Mouse (Mus musculus) ovary, adult 18-20 months (tissue): ENCODE data around the gene Tex35.

Experiments
- DNase-seq: peaks from one replicate; pipeline ENCODE4 v3.0.0; 2022; ENCODE audit warnings: low spot score, mixed read lengths

Gene Tex35

DNA sequence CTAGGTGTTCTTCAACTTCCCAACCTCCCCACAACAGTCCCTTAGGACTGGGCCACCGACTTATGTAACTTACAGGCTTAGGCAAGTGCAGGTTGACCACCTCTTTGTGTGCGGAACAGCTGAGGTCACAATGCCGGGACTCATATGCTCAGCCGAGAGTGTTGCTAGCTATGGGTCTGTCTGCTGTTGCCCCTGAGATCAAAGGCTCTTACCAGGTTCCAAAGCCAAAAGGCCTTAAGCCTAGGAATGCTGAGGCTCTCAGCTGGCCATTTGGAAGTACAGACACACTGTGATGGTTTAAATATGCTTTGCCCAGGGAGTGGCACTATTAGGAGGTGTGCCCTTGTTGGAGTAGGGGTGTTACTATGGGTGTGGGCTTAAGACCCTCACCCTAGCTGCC is at the start of gene Tex35:
TSS of gene Tex35 (minus strand) at position 101 of the 400 bp plus-strand sequence.
- no peak for DNase-seq

DNA sequence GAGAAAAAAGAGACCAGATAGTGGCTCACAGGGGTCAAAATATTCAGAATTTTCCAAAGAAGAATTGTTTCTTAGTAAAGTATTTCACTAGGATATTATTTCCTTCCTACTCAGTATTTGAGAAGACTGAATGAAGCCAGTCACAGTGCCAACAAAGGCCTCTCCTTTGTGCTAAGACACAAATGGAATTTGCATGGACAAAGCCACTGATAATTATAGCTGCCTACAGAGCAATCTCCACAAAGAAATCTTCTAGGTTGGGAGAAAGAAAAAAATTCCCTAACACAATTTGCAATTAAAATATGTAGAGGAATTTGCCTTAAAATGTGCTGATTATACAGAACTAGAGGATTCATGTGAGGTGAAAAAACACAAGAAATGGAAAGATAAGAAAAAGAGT is 45.3 kb upstream of the Tex35 start:
- no peak for DNase-seq

DNA sequence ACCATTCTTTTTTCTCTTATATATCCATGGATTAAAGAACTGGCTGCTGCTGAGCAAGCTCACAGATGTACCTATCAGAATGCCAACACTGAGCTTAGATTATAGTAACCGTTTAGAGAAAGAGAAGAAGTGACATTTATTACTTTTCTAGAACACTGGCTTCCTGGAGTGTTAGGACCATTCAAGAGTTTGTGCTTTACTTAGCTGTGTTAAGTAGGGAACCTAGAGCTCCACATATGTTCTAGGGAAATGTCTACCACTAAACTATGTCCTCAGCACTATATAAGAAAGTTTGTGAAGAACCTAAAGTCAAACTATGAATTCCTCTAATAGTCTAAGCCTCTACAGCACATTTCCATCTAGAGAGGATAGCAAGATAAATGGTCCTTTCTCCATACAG is 41.6 kb upstream of the Tex35 start:
- no peak for DNase-seq

DNA sequence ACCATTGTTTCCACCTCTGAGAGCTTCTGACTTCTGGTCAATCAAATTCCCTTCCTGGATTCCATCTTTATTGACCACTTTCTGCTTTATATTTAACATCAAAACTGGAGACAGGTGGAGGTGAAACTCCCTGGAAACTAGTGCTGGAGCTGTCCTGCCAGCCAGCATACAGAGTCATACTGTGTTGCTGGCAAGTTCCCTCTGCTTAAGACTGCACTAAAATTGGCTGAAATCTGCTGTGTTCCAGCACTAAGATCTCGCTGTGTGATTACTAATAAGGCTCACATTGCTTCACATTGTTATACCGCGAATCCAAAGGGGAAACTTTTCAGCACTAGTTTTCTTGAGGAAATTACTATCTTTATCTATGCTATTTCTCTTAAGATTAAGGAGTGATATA is 36.1 kb upstream of the Tex35 start:
- DNase-seq, result no peak

DNA sequence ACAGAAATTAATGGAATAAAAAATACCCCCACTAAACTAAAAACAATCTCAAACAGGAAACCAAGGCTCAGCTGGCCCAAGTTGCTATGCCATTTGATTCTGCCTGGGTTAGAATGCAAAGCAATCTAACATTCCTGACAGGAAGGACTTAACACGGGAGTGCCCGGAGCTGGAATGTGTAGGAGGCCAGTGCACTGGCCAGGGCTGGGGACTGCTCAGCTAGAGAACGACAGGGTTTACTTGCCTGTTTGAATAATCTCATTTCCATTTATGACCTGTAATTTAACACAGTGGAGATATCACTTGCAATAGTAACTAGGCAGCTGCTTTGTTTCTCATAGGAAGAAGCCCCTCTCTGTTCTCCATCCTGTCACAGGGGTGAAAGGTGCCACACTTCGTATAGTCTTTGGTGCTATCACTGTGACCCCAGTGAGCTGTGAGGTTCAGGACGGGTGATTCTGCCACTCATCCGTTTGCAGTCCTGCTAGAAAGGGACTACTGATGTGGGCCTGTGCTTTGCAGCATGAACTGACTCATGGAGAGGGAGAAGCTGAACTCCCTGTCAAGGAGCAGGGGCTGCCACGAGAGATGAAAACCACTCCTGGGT is 34.9 kb upstream of the Tex35 start:
- DNase-seq, result peak; percentile 17

DNA sequence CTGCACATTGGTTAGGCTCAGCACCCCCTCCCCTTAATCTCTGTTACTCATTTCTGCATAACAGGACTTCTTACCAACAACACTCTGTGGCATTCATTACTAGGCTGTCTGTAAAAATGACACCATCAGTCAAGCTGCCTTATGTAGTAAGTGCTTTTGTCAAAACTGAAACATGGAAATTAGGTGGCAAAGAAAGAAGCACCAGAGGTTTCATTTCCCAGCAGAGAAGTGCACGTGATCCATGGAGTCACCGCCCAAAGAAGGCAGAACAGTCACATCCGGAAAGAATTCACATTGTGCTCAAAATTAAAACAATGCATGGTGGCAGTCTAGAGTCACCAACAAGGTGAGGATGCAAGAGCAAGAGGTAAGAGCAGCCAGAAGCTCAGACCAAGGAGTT is 32.5 kb upstream of the Tex35 start:
- DNase-seq, result no peak

DNA sequence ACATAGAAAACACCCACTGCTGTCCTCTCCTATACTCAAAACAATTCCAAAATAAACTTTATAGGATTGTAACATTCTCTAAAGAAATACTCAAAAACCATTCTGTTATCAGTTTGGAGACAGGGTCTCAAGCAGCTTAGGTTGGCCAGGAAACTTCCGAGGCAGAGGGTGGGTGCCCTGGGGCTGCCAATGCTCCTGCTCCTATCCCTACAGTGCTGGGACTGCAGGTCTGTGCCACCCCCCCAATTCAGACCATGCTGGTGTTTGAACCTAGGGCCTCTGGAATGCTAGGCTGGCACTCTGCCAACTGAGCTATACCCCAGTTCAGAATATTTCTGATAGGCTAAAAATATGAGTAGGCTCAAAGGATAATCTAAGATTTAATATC is 29.4 kb upstream of the Tex35 start:
- DNase-seq, result no peak

DNA sequence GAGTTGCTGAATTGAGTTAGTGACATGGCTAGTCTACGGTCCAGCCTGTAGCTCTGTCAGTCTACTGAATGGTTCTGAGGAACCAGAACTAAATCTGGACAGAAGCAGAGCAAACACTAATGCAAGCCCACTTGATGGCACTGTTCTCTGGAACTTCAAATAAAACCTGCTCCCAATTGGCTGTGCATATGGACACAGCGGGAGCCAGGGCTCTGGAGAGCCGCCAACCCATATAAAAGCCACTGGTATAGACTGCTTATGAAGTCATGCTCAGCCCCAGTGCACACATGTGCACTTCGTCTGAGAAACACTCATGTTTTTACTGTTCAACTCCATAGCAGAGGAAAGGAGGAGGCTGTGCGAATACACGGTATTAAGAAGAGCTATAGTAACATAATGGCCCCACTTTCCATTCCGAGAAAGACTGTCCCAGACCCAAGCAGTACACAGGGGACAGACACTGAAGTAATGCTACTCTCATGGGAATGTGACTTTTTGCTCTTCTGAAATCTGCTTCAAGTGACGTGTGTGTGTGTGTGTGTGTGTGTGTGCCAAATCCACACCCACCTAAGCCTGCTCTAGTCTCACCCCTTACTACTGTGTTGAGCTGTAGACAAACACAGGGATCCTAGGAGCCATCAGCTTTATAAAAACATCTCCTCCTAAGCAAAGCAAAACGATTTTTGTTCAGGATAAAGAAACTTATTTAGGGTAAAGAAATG is 28.8 kb upstream of the Tex35 start:
- no peak for DNase-seq

DNA sequence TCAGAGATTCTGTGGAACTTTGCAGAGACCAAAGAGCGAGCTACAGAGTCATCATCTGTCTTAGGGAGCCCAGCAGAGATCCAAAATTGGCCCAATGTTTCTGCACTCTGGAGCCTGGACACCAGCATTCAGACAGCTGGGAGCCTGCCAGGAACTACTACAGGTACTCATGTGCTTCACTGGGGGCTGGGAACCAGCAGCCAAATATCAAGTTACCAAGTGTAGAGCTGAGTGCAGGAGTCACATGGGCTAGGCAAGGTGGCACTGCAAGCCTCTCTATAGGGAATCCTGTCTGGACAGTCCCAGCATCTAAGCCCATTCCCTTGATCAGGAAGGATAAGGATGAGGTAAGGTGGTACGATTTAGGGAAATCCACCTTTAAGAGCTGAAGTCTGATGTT is 19.7 kb upstream of the Tex35 start:
- DNase-seq, result no peak

DNA sequence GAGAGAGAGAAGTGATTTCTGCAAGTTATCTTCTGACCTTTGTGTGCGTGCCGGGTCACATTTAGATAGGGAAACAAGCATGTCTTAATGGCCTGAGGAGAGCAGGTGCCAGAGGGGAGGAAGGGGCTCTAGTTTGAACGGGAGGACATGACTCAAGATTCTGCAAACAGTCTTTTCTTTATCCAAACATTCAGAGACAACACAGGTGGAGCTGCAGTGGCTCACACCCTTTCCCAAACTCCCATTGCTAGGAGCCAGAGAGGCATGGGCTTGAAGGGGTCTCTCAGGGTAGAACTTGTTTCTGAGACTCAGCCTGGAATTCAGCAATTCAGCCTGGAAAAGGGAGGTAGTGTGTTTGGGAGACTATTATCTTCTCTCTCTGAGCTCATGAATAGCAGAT is 15.4 kb upstream of the Tex35 start:
- DNase-seq, result no peak

DNA sequence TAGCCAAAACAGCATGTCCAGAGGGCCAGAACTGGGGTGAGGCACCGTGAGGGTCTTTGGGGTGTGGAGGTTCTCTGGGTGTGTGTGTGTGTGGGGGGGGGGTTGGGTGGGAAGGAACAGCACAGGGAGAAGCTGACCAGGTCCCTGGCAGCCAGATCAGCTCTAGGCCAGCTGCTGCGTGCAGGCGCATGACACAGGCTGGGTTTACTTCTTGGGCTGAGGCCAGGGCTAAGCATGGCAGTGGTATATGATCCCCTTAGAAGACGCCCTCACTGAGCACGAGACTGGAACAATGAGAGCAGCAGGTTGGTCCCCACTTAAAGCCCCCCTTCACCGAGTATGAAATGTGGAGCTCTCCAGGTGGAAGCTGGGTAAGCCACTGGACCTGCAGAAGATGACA is 10.7 kb upstream of the Tex35 start:
- no peak for DNase-seq

DNA sequence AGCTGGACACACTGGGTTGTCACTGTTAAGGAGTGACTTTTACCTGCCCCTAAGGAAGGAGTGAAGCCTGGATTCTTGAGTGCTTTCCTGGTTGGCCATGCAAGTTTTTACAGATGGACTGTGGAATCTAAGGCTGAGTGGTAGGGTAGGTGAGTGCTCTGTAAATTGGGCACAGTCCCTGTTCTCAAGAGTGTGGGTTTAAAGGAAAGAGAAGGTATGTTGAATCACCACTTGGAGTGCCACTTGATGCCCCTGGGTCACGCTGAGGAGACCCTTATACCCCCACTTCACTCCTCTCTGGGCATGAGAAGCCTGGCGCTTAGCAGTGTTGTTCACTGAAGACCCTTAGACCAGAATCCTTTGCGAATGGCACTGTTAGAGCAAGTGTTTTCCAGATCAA is 9.0 kb upstream of the Tex35 start:
- DNase-seq, result no peak

DNA sequence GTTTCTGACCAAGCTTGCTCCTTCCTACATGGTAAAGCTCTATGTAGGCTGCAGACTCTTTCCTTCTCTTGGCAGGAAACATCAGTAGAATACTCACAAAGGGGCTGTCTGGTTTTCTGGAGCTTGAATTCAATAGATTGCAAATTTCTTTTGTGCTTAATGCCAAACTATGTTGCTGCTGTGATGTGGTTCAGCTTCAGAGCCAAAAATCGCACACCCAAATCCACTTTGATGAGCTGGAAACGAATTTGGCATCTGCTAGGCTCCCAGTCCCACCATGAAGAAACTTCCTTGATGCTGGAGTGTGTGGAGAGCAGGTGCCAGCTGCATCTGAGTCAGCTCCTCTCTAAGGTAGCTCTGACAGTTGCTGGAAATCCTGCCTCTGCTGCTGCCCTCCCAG is 6.0 kb upstream of the Tex35 start:
- DNase-seq, result no peak

DNA sequence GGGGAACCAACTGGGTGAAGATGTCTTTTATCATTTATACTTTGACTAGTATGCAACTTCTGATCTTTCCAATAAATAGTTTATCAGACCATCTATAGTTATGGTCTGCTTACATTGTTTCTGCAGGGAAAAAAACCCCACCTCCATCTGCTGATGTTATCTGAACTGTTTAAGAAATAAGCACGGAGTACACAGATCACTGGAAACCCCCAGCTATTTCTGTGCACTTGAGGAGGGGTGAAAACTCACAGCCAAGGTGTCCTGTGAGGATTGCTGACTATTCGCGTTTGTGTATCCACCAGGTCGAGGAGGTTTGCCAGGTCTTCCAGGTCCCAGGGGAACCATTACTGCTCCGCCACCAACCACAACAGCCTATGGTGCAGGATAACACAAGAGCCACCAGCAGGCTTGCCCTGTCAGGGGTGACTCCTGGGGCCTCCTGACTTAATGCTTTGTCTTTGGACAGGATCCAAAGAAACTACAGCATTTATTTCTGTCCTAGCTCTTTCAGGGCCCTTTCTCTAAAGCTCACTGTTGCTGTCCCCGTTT is 1.9 kb upstream of the Tex35 start:
- DNase-seq, result no peak

DNA sequence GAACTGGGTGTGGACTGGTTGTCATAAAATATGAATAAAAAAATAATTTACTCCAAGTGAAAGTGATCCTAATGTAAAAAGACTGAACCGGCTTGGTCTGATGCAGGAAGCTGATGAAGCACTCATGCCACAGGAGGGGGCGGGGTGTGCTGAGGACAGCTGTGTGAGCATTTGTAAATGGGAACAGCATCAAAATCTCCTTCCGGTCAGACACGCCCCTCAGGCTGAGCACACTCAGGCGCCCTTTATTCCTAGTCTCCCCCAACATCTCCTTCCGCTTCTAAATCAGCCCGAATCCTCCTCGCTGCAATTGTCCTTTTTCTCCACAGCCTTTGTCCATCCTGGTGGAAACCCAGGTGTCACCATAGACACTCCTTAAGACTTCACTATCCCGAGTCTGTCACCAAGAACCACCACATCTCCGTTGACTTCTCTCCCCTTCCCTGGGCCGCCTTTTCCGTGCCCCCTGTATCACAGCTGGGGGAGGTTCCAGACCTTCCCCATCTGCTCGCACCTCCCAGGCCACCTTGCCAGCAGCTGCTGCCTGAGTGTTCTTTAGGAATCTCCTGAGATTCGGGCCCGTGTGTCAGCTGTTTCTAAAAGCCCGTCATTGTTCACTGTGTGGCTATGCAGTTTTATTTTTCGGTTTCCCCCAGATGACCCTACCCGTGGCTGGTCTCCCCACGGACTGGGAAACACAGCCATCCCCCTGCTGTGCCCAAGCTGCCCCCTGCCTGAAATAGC is 7.2 kb downstream of the Tex35 start:
- no peak for DNase-seq

DNA sequence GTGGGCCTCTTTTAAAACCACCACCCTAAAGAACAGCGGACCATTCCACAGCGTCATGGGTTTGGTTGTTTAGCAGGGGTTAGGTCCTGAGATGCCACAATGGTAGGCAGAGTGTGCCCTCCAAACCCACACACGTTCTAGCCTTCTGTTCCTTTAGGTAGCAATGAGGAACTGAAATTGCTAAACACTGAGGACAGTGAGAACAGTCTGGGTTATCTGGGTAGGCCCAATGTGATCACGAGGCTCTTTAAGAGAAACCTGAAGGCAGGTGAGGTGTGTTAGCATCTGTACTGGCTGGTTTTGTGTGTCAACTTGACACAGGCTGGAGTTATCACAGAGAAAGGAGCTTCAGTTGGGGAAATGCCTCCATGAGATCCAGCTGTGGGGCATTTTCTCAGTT is 12.9 kb downstream of the Tex35 start:
- no peak for DNase-seq

DNA sequence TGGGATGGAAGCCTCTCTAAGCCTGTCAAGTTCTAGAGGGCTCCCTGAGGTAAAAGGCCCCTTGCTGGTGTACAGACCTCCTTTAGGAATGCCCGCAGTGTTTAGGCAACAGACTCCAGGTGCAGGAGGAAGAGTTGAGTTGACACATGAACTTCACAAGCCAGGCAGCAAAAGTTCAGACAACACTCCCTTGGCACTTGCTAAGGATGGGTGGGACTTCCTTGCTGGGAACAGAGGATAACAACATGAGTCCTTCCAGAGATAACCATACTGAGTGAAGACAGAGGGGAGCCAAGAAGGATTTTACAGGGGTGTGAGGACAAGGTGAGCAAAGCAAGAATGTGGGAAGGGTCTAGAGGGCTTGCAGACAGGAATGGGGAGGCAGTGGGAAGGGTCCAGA is 15.9 kb downstream of the Tex35 start:
- DNase-seq, result no peak

DNA sequence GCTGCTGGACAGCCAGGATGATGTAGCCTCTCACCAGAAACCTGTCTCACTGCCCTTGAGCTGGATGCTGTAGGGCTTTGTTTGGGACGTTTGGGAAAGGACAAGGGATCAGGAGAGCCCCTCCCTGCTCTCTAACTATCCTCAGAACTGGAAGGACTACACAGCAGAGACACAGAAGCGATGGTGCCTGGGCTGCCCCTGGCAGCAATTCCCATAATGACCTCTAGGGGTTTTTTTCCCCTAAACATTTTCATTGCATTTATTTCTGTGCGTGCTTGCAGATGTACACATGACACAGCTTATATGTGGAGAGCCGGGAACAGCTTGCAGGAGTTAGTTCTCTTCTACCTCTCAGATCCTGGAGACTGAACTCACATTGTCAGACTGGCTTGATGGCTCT is 16.3 kb downstream of the Tex35 start:
- no peak for DNase-seq

DNA sequence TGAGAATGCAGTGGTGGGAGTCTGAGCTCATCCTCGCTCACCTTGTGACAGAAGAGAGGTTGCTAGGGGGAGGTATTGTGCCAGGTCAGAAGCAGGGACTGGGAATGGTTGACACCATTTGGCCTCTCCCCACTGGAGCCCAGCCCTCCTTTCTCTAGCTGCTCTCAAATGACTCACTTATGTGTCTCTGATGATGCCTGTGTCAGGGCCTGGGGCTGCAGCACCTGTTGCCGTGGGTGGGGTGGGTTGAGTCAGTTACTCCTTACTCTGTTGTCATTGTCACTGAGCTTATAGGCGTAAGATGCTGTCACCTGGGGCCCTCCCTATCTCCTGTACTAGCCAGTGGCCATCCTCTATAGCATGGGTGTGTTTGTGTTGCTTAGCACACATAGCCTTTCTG is 17.6 kb downstream of the Tex35 start:
- no peak for DNase-seq

DNA sequence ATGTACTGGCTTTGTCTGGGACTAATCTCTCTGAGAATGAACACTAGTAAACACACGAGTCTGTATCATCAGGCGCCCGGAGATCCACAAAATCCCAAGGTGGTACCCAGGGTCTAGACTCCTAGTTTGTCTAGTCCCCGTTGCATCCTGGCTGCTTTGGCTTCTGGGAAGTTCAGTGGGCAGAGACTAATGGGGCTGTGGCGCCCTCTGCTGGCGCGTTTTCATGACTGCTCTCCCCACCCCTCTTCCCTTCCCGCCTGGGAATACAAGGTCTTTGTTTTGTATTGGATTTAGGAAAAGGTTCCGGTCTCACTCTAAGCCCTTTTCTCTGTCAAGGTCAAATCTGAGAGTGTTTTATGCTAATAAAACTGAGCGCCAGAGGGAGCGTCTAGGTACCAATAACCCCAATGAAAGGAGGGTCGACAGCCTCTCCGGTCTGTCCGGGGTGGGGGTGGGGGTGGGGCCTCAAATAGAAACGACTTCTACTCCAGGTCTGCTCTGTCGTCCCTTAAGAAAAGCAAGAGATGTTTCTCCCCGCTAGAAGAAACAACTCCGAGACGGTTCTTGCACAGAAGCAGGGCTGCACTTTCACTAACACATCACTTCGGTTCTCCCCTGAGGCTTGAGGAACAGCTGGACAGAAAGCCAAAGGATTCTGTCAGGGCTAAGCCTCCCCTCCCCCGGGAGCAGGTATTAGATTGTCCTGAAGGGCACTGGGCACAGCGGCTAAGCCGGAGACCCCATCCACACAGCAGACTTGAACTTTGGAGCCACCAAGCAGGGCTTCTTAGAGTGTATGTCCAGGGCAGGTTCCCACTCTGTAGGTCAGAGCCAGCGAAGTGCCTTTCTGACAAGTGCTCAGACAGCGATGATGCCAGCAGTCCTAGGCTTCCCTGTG is 22.1 kb downstream of the Tex35 start:
- peak; percentile 29 for DNase-seq

DNA sequence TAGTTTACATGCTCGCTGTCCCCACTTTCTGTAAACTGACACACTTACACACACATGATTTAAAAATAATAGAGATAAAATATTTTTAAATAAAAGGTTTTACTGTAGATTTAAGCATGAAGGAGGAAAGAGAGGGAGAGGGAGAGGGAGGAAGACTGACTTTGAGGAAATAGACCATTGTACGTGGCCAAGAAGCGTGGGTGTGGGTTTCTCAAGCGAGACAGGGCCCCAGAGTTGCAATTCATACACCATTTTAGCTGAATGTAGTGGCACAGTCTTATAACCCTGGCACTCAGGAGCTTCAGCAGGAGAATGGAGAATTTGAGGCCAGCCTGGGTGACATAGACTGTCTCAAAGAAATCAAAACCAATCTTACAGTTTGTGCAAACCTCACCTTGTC is 25.5 kb downstream of the Tex35 start:
- DNase-seq, result no peak

DNA sequence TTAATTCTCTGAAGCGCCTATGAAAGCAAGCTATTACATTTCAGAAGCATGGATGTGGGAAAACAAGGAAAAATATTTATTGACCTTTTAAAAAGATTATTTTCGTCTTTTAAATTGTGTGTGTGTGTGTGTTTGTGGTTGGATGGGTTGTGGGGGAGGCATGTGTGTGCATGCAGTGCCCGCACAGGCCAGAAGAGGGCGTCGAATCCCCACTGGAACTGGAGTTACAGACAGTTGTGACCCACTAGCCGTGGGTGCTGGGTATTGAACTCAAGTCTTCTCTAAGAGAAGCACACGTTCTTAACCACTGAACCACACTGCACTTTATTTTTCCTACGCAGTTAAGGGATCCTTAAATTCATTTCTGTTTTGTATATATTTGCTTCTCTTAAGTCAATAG is 26.5 kb downstream of the Tex35 start:
- no peak for DNase-seq
